Mouse (Mus musculus) kidney, adult 9 months (tissue): ENCODE measurements around the gene Glb1l3.
"Not testable (repeated sequence)": the region's sequence is repeated elsewhere in the genome, so short reads cannot be mapped to it uniquely, and the experiment has no call there.

ENCODE experiments used
- DNase-seq: peaks from one replicate; pipeline ENCODE4 v3.0.0; 2022

Gene Glb1l3

DNA sequence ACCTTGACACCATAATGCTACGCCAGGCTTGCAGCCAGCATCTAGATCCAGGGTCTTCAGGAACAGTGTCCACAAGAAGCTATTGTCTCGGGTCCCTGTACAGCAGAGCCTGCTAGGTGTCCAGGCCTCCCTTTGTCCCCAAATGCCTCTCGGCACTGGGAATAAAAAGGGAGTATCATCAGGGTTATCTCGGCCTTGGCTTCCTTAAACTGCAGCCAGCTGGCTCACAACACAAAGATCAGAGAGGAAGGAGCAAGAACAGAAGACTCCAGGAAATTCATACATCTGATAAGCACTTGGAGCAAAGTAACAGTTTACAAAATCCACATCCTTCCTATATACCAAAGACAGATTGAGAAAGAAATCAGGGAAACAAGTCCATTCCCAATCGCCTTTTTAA is at the start of gene Glb1l3:
TSS of gene Glb1l3 (minus strand) at position 140 of the 400 bp plus-strand sequence.
- no peak for DNase-seq

DNA sequence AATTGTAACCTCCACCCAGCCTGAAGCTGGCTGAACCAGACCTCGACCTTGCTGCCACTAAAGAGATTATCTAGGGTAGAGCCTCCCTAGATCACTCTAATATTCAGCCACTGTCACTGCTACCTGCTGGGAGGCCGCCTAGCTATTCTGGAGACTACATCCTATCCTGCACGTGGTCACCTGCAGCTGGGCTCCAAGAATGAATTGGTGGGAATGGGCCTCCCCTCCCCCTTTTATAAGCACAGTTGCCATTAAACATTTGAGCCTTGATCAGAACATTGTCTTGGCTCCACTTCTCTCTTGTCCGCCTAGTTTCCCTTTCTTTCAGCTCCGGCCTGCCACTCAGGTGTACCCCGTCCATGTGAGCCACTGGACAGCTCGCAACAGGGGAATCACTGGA is 9.2 kb upstream of the Glb1l3 start:
- DNase-seq: not testable (repeated sequence)

DNA sequence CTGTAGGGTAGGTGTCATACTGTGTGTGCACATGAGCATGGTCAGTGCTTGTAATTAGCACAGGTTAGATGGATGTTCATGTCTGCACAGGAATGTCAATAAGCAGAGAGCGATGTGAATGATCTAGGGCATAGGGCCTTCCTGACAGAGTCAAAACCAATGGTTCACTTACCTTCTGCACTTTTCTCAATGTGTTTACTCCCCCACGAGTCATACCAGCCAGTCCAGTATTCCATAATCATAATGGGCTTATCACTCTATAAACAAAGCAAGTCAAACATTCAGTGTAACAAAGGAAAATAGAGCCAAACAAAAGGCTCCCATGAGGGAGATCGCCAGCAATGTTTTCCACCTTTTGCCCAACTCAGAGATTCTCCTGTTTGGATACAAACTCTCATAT is 29.6 kb downstream of the Glb1l3 start:
- no peak for DNase-seq

DNA sequence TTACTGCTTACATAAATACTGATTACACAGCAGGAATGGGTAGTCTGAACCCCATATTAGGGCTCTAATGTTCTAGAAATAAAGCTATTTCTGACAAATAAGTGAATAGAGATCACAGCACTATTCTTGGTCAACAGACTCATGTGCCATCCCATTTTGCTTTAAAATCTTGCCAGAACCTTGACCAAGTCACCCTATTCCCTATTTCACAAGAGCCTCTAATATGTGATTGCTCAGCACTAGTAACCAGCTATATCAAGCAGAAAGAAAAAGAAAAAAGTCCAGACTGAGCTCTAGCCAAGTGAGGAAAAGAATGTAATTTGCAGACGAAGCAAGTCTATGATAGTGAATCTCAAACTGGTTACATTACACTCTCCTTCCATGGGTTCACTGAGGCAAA is 40.7 kb downstream of the Glb1l3 start:
- DNase-seq: peak; percentile 22

DNA sequence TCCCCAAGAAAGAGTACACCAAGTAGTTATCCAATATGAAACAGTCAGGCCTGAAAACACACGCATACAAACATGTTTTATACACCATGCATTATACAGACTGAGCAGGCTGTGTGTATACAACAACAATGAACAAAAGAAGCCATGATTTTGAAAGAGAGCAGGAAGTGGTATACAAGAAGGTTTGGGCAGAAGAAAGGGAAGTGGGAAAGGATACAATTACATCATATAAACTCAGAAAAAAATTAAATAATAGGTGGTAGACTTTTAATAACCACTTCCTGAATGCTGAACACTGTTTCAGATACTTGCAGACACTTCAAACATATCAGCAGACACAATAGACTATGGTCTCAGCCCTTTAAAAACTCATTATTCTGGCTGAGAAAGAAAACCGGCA is 52.0 kb downstream of the Glb1l3 start:
- no peak for DNase-seq

DNA sequence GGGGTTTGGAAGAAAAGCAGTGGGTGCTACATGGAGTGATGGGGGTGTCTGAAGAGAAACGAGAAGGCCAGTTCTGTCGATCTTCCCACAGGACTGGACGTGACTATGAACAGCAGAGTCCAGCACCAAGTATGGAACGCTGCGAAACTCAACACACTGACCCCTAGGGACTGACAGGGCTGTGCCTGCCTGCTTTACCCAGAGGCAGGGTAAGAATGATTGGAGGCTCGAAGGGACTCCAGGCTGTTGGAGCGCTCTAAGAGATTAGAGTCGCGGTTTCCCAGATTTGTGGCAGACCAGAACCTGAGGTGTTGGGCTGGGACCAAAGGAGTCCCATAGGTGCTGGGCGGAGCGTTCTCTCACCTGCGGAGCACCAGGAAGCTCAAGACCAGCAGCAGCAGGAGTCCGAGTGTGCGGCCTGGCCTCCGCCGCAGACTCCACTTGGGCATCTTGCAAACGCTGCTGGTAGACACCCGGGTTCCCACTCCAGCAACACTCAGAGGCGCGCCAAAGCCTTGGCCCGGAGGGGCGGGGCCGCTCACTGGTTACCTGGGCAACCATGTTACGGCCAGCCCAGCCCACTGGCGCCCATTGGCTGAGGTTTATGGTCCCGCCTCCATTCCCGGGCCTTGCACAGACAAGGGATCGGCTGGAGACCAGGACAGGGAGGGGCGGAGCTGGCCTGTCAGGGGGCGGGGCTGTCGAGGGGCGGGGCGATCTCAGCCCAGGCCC is 54.6 kb downstream of the Glb1l3 start, which contains the start of gene Glb1l2:
TSS of gene Glb1l2 (minus strand) at position 534 of the 732 bp plus-strand sequence.
- peak; percentile 98 for DNase-seq

DNA sequence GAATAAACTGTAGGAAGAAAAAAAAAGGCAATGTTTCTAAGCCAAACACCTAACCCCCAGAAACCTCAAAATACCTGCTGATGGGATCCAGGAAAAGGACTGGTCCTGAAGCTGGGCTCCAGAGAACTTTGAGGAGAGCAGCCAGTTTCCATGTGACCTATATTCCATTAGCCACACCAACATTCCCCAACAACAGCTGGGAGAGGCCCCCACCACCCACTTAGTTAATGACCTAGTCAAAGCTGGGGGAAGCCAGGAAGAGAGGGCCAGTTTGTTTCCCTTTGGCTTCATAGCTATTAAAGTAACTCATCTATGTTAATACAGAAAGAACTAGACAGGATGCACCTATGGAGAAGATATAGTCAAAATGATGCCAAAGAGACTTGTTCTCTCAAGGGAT is 56.4 kb downstream of the Glb1l3 start:
- no peak for DNase-seq

DNA sequence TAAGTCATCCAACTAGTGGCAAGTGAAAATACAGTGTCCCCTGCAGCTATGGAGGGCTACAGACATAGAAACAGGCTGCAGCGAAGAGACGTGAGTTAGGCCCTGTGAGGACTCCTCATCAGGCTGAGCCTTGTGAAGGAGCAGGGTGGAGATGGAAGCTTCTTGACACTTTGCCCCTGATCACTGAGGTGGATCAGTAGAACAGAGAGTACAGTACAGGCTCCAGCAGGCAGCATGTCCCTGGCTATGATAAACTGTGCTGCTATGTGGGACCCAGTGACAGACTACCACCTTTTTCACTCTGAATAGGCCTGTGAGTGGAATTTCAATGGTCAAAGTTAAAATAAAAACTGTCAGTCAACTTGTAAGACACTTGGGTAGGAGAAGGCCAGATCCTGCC is 60.3 kb downstream of the Glb1l3 start:
- DNase-seq: peak; percentile 93

DNA sequence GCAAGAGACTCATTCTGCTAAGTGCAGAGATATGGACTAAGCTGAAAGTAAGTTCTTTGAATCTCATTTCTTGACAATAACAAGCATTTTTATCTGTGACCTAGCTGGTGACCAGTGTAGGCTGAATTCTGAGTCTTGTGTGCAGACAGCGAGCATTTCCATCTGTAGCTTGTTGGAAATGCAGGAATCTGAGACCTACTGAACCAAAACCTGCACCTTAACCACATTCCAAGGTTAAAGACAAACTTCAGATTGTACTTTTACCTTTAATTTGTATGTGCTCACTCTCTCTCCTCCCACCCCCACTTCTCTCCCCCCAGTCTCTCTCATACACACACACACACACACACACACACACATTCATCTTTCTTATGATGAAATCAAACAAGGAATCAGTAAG is 62.0 kb downstream of the Glb1l3 start:
- peak; percentile 79 for DNase-seq

DNA sequence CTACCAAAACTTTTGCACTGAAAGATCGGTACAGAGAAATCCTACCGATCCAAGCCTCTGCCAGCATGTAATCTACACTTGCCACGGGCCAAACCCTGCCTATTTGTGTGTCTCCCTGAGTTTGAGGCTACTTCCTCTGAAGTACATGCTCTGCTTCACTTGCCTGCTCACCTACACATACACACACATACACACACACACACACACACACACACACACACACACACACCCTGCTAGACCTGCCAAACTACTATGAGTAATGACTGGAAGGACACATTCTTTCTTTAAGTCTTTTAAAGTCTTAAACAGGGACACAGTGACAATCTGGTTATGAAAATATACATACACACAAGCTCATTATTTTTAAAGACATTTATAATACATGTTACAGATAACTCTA is 62.5 kb downstream of the Glb1l3 start:
- peak; percentile 36 for DNase-seq

DNA sequence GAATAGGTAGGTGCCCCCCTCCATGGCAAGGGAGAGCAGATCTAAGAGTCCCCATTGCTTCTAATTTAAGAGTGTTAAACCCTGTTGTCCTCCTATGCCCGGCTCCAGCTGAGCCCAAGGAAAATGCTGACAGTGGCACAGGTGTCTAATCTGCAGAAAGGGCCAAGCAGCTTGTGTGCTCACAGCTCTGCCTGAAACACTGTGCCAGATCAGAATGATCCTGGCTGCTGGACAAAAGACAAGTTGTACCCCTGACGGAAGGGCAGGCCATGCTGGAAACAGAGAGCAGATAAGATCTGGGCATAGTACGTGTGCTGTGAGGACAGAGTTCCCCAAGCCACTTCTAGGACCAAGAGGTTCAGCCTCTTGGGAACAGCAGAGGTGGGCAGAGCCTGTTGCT is 67.9 kb downstream of the Glb1l3 start:
- no peak for DNase-seq

DNA sequence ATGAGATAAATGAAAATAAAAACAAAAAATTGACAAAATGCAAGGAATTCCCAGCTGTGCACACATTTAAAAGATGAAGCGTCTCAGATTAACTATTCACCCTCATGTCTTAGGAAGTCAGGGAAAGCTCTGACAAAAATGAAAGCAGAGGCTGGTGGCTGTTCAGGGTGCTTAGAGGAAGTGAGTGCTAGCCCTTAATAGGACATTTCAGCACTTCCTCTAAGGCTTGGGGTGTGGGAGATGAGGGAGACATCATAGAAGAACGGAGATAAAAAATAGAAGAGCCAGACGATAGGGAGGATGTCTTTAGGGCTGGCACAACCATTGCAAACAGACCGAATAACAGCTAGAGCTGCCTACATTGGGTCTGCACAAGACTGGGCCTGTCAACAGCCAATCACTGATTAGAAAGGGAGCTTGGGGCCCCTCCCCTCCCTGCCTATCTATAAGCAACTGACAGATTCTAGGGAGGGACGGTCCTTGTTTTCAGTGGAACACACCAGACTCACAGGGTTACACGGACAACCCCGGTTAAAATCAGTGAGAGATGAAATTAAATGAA is 77.2 kb downstream of the Glb1l3 start:
- no peak for DNase-seq

DNA sequence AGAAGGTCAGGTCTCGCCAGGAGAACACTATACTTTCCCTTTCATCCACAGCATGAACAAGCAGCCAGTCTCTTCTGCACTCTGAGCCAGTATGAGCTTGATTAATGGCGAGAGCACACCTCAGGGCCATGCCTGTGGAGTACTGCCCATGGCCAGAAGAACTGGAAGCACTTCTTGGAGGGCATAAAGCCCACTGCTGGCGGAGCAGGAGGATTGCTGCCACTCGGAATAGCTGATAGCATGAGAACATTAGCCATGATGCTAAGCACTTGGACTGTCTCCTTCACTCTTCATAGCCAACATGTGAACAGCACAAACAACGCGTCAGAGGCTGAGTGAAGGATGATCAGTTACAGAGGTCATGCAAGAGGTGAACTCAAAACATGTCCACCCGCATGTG is 82.3 kb downstream of the Glb1l3 start:
- DNase-seq: peak; percentile 41

DNA sequence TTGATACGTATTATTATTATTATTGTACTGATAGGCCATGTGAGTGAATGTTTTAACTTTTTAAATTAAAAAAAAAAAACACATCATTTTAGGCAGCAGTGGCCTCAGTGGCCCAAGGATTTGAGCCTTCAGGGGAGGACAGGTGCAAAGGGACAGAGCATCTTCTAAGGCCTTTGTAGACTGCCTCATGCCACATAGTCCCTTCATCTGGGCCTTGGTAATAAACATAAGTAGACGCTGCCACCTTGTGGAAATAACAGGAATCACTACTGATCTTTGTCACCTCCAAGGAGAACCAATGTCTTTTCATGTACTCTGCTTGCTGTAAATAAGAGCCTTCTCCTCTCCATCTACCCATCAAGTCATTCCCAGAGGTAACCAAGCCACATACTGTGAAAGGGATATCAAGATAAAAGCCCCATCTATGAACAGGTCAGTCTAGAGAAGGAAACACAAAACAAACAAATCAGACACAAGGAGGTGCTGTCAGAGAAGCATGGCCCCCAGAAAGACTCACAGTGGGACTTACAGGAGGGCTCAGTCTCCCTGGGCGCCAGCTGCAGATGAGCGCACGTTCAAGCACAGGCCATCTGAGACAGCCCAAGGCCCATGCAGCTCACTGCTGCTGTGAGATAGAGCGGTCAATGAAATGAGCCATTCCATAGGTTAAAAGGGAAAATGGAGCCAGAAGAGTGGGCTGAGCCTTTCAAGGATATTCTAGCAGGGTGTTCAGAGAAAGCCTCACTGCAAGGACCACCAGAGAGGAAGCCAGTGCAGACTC is 84.4 kb downstream of the Glb1l3 start:
- peak; percentile 70 for DNase-seq

DNA sequence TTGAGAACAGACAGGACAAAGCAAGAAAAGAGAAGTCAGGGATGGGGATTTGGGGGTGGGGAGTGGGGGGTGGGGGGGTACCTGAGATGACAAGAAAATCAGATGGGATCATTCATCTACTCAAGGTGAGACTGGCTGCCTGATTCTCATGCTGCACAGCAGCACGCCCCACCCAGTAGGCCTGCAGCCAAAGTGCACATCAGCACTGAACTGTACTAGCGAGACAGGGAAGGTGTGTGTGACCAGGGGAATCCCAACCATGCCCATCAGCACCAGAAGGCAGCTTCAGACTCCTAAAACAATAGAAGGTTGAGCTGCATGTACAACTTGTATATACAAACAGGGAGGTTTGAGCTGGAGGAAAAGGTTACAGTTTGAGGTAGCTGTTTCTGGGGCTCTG is 85.0 kb downstream of the Glb1l3 start:
- no peak for DNase-seq

DNA sequence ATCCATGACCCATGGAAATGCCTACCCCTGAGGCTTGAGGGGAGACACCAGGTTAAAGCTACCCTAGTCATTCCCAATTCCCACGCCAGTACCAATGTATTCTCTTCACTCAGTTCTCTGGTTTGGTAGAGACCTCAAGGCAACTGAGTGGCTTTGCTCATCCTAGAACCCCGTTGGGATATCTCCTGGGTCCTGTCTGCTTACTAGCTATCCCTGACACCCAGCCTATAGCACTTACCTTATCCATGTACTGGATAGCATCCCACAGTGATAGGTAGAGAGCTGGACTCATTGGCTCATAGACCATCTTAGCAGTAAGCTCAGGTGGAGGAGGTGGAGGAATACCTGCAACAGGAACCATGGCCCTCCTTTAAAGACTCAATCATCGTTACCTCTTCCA is 92.5 kb downstream of the Glb1l3 start:
- DNase-seq: no peak
